Mouse (Mus musculus): ENCODE results near the gene AB124611. TPM values are rescaled to one million over a fixed set of nuclear protein-coding genes. Genes with fewer than 3 reads are reported as not detected.

AB124611 gene
- polyA plus RNA-seq, 1 experiment from 2014 or later = 6.2 TPM

GRCm38 (mm10) chr9:21547075-21547941, 21.3 kb downstream of the AB124611 start:
- Histone ChIP-seq H3K4me3 (peak overlapping the region; percentile 81), H3K4me1 (peaks cover 30% of the 10 kb centered on the region), H3K36me3 (peaks cover 17% of the 10 kb centered on the region), H3K27ac (peak overlapping the region; percentile 99), H3K27me3 (no peaks in the 10 kb centered on the region), H3K9ac (peak overlapping the region; percentile 98), H3K9me3 (no peaks in the 10 kb centered on the region), H3K4me2 (peak overlapping the region; percentile 80)
- peak; percentile 0; the same call in 1 of the 2 replicates for ATAC-seq (ENCODE audit: insufficient number of reproducible peaks, insufficient read depth, low FRiP score, low TSS enrichment, low read depth)
- under 1% methylated on average over 58 of the region's 66 CpGs for WGBS

- Histone ChIP-seq H3K9me3 (no peaks in the 10 kb centered on the region), H3K27me3 (no peaks in the 10 kb centered on the region), H3K27ac (no peak overlapping the region), H3K9ac (no peak overlapping the region), H3K4me1 (peaks cover 21% of the 10 kb centered on the region), H3K4me2 (no peak overlapping the region), H3K36me3 (peaks cover 28% of the 10 kb centered on the region), H3K4me3 (no peak overlapping the region)
- no peak for ATAC-seq (ENCODE audit: insufficient number of reproducible peaks, insufficient read depth, low FRiP score, low TSS enrichment, low read depth)
- WGBS = 84% methylated on average over 2 of the region's 2 CpGs
These were observed 25.1 kb downstream of the AB124611 start for GRCm38 (mm10) chr9:21551049-21551448.

- Histone ChIP-seq H3K36me3 (peaks cover 45% of the 10 kb centered on the region), H3K27ac (no peak overlapping the region), H3K4me1 (peaks cover 16% of the 10 kb centered on the region), H3K4me3 (no peak overlapping the region), H3K9me3 (no peaks in the 10 kb centered on the region), H3K9ac (no peak overlapping the region), H3K4me2 (no peak overlapping the region), H3K27me3 (no peaks in the 10 kb centered on the region)
- 86% methylated on average over 6 of the region's 6 CpGs for WGBS
- no peak for ATAC-seq (ENCODE audit: insufficient number of reproducible peaks, insufficient read depth, low FRiP score, low TSS enrichment, low read depth)
These were observed 27.8 kb downstream of the AB124611 start for GRCm38 (mm10) chr9:21553607-21554273.

GRCm38 (mm10) chr9:21555198-21555742, 29.3 kb downstream of the AB124611 start:
- Histone ChIP-seq H3K4me2 (no peak overlapping the region), H3K27me3 (no peaks in the 10 kb centered on the region), H3K9me3 (no peaks in the 10 kb centered on the region), H3K9ac (no peak overlapping the region), H3K4me3 (no peak overlapping the region), H3K36me3 (peaks cover 44% of the 10 kb centered on the region), H3K27ac (no peak overlapping the region), H3K4me1 (0 out of 2 replicates have a peak, but pooled peaks cover 5% of the 10 kb centered on the region)
- 83% methylated on average over 6 of the region's 6 CpGs for WGBS
- ATAC-seq (ENCODE audit: insufficient number of reproducible peaks, insufficient read depth, low FRiP score, low TSS enrichment, low read depth) = no peak

GRCm38 (mm10) chr9:21556996-21557395, 31.0 kb downstream of the AB124611 start:
- H3K27me3 ChIP-seq = no peaks in the 10 kb centered on the region
- no peaks in the 10 kb centered on the region for H3K9me3 ChIP-seq
- no peak overlapping the region for H3K27ac ChIP-seq
- H3K4me3 ChIP-seq = no peak overlapping the region
- H3K36me3 ChIP-seq = peaks cover 44% of the 10 kb centered on the region
- ATAC-seq (ENCODE audit: insufficient number of reproducible peaks, insufficient read depth, low FRiP score, low TSS enrichment, low read depth) = no peak
- H3K9ac ChIP-seq = no peak overlapping the region
- no peak overlapping the region for H3K4me2 ChIP-seq
- 98% methylated on average over 2 of the region's 2 CpGs for WGBS
- 0 out of 2 replicates have a peak, but pooled peaks cover 4% of the 10 kb centered on the region for H3K4me1 ChIP-seq

- WGBS = 93% methylated on average over 2 of the region's 2 CpGs
These were observed 31.6 kb downstream of the AB124611 start for GRCm38 (mm10) chr9:21557556-21557955.

GRCm38 (mm10) chr9:21558366-21558765, 32.4 kb downstream of the AB124611 start:
- H3K9ac ChIP-seq = no peak overlapping the region
- peaks cover 46% of the 10 kb centered on the region for H3K36me3 ChIP-seq
- no peak for ATAC-seq (ENCODE audit: insufficient number of reproducible peaks, insufficient read depth, low FRiP score, low TSS enrichment, low read depth)
- no peak overlapping the region for H3K4me3 ChIP-seq
- no peak overlapping the region for H3K4me2 ChIP-seq
- 0 out of 2 replicates have a peak, but pooled peaks cover 4% of the 10 kb centered on the region for H3K4me1 ChIP-seq
- 86% methylated on average over 4 of the region's 4 CpGs for WGBS
- no peaks in the 10 kb centered on the region for H3K27me3 ChIP-seq
- H3K27ac ChIP-seq = no peak overlapping the region
- H3K9me3 ChIP-seq = no peaks in the 10 kb centered on the region

More at GRCm38 (mm10) chr9:21557556-21557955, 31.6 kb downstream of the AB124611 start:
- Histone ChIP-seq H3K4me2 (no peak overlapping the region), H3K27me3 (no peaks in the 10 kb centered on the region), H3K4me1 (0 out of 2 replicates have a peak, but pooled peaks cover 4% of the 10 kb centered on the region), H3K4me3 (no peak overlapping the region), H3K36me3 (peaks cover 46% of the 10 kb centered on the region), H3K9me3 (no peaks in the 10 kb centered on the region), H3K9ac (no peak overlapping the region), H3K27ac (no peak overlapping the region)
- ATAC-seq (ENCODE audit: insufficient number of reproducible peaks, insufficient read depth, low FRiP score, low TSS enrichment, low read depth) = no peak

GRCm38 (mm10) chr9:21559151-21559550, 33.2 kb downstream of the AB124611 start:
- Histone ChIP-seq H3K9me3 (no peaks in the 10 kb centered on the region), H3K27me3 (no peaks in the 10 kb centered on the region), H3K36me3 (peaks cover 44% of the 10 kb centered on the region), H3K4me2 (no peak overlapping the region), H3K9ac (no peak overlapping the region), H3K4me3 (no peak overlapping the region), H3K4me1 (0 out of 2 replicates have a peak, but pooled peaks cover 4% of the 10 kb centered on the region), H3K27ac (no peak overlapping the region)
- no peak for ATAC-seq (ENCODE audit: insufficient number of reproducible peaks, insufficient read depth, low FRiP score, low TSS enrichment, low read depth)
- 93% methylated on average over 3 of the region's 3 CpGs for WGBS

GRCm38 (mm10) chr9:21564420-21564819, 38.4 kb downstream of the AB124611 start:
- Histone ChIP-seq H3K4me2 (no peak overlapping the region), H3K4me1 (no peaks in the 10 kb centered on the region), H3K36me3 (peaks cover 27% of the 10 kb centered on the region), H3K27me3 (no peaks in the 10 kb centered on the region), H3K9ac (no peak overlapping the region), H3K9me3 (no peaks in the 10 kb centered on the region), H3K4me3 (no peak overlapping the region), H3K27ac (no peak overlapping the region)
- 74% methylated on average over 1 of the region's 1 CpGs for WGBS
- no peak for ATAC-seq (ENCODE audit: insufficient number of reproducible peaks, insufficient read depth, low FRiP score, low TSS enrichment, low read depth)

- peaks cover 34% of the 10 kb centered on the region for H3K36me3 ChIP-seq
- no peaks in the 10 kb centered on the region for H3K27me3 ChIP-seq
- no peak for ATAC-seq (ENCODE audit: insufficient number of reproducible peaks, insufficient read depth, low FRiP score, low TSS enrichment, low read depth)
- no peak overlapping the region for H3K27ac ChIP-seq
- no peaks in the 10 kb centered on the region for H3K9me3 ChIP-seq
- 88% methylated on average over 4 of the region's 4 CpGs for WGBS
- no peak overlapping the region for H3K4me2 ChIP-seq
- no peak overlapping the region for H3K4me3 ChIP-seq
- H3K4me1 ChIP-seq = no peaks in the 10 kb centered on the region
- H3K9ac ChIP-seq = no peak overlapping the region
These were observed 39.1 kb downstream of the AB124611 start for GRCm38 (mm10) chr9:21565004-21565586.

- H3K36me3 ChIP-seq = peaks cover 41% of the 10 kb centered on the region
- no peak overlapping the region for H3K9ac ChIP-seq
- no peaks in the 10 kb centered on the region for H3K27me3 ChIP-seq
- H3K4me2 ChIP-seq = no peak overlapping the region
- no peak overlapping the region for H3K27ac ChIP-seq
- no peaks in the 10 kb centered on the region for H3K4me1 ChIP-seq
- no peak overlapping the region for H3K4me3 ChIP-seq
- no peaks in the 10 kb centered on the region for H3K9me3 ChIP-seq
- ATAC-seq (ENCODE audit: insufficient number of reproducible peaks, insufficient read depth, low FRiP score, low TSS enrichment, low read depth) = no peak
- WGBS = 89% methylated on average over 1 of the region's 1 CpGs
These were observed 40.6 kb downstream of the AB124611 start for GRCm38 (mm10) chr9:21566538-21566937.

Measured in embryonic facial prominence, embryonic 13.5 days (tissue).